Mouse (Mus musculus) intestine, embryonic 15.5 days (tissue): ENCODE measurements at regions not wholly inside any gene's neighbourhood (a gene's known extent, or its start where the extent isn't known, plus 50 kb on each side); places are given as distances from the start of the nearest gene placed in this dataset.
"Not testable (repeated sequence)": the region's sequence is repeated elsewhere in the genome, so short reads cannot be mapped to it uniquely, and the experiment has no call there.

Experiments
- ATAC-seq: fragments of 200-750 bp; cut with Nextera tagmentation; 2 replicates; pipeline ENCODE4 v1.8.0; 2017; ENCODE audit warnings: moderate TSS enrichment, moderate library complexity
- H3K27ac ChIP-seq: fragments of 300-500 bp; sonication (generic); 2 replicates; pipeline ENCODE4 v1.5.1; 2015; ENCODE audit warnings: mild to moderate bottlenecking, inconsistent platforms
- H3K27me3 ChIP-seq: fragments of 300-500 bp; sonication (generic); replicated peaks from 2 replicates; pipeline ENCODE4 v1.6.1; 2015; ENCODE audit warnings: inconsistent platforms
- H3K36me3 ChIP-seq: fragments of 300-500 bp; sonication (generic); 2 replicates; pipeline ENCODE4 v1.6.1; 2015; ENCODE audit warnings: inconsistent platforms
- H3K4me1 ChIP-seq: fragments of 300-500 bp; sonication (generic); replicated peaks from 2 replicates; pipeline ENCODE4 v1.6.1; 2015; ENCODE audit warnings: inconsistent platforms
- H3K4me2 ChIP-seq: fragments of 300-500 bp; sonication (generic); replicated peaks from 2 replicates; pipeline ENCODE4 v1.6.1; 2015; ENCODE audit warnings: mild to moderate bottlenecking, inconsistent platforms
- H3K4me3 ChIP-seq: fragments of 300-500 bp; sonication (generic); replicated peaks from 2 replicates; pipeline ENCODE4 v1.5.1; 2015; ENCODE audit warnings: inconsistent platforms
- H3K9ac ChIP-seq: fragments of 300-500 bp; sonication (generic); 2 replicates; pipeline ENCODE4 v1.6.1; 2015; ENCODE audit warnings: inconsistent platforms
- H3K9me3 ChIP-seq: fragments of 300-500 bp; sonication (generic); 2 replicates; pipeline ENCODE4 v1.6.1; 2016; ENCODE audit warnings: inconsistent platforms
- WGBS: fragments of 180-500 bp; shearing (Covaris S2); methylation state at CpG from one replicate; pipeline ENCODE4 v1.1.7; 2015; 5-methylcytosine and 5-hydroxymethylcytosine counted together

DNA sequence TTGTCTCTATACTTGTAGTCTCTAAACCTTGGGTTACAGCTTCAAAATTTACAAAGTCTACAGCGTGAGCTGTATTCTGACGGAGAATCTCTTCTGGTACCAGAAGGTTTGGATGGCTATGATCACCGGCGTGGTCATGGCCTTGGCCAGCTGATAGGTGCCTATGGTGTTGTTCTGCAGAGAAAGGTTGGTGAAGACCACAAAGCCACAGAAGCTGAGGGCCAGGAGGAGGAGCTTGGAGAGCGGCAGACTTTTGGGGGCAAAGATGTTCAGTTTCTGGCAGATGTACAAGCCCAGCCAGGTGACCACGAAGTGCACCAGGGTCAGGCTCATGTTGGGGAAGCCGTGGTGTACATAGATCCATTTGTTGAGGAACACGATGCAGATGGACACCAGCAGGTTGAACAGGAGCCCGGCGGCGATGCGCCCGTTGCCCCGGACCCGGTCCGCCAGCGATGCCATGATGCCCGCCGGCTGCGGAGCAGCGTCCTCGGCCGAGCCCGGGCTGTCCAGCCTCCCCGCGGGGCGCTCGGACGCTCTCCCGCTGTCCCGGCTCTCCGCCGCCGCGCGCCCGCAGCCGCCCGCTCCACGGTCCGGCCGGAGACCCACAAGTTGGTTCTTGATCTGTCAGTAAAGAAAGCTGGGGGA is 257.3 kb upstream of the Castor2 start:
- ATAC-seq, result peak; percentile 45; the same call in 1 of the 2 replicates
- H3K9ac ChIP-seq, H3K36me3 ChIP-seq, H3K4me1 ChIP-seq, H3K9me3 ChIP-seq, H3K4me3 ChIP-seq, H3K4me2 ChIP-seq, H3K27ac ChIP-seq, H3K27me3 ChIP-seq: not testable (repeated sequence)
- WGBS, result 51% methylated on average over 22 of the region's 42 CpGs

DNA sequence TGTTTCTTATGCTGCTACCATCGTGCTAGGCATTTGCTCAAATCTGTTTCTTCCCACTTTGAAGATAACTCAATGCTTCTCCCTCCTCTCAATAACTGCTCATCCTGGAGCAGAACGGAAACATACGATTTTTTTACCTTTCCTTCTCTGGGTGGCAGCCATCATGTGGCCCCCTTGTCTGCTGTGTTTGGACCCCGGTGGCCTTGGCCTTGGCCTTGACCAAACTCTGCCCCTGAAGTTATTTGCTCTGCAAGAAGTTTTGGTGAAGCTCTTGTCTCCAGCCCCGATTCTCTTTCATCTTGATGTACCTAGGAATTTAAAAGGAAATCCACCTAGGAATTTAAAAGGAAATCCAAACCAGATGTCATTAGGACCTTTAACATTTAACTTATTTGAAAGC is 261.2 kb upstream of the Castor2 start:
- Histone ChIP-seq H3K4me3 (no peak overlapping the region), H3K4me1 (no peaks in the 10 kb centered on the region), H3K4me2 (no peak overlapping the region), H3K36me3 (no peaks in the 10 kb centered on the region), H3K27ac (no peak overlapping the region), H3K27me3 (no peaks in the 10 kb centered on the region; the same call in 1 of the 2 replicates), H3K9ac (no peak overlapping the region), H3K9me3 (no peaks in the 10 kb centered on the region)
- 77% methylated on average over 5 of the region's 5 CpGs for WGBS
- ATAC-seq, result no peak

DNA sequence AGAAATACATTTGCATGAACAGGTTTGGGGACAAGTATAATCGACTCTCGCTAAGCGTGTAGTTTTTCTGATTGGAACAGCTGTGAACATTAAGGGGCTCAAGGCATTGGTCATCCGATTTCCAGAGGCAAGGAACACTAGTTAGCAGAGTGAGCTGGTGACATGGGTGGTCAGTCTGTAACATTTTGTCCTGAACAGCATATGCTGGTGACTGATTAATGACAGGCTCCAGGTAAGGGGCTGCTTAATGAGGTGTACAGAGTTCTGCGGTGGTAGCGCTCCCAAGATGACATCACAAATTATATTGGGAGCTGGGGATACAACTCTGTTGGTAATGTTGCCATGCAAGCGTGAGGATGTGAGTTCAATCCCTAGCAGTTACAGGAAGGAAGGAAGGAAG is 266.3 kb upstream of the Castor2 start:
- no peak for ATAC-seq
- H3K27me3 ChIP-seq, result no peaks in the 10 kb centered on the region
- H3K27ac ChIP-seq, result no peak overlapping the region
- no peaks in the 10 kb centered on the region for H3K36me3 ChIP-seq
- no peak overlapping the region for H3K4me3 ChIP-seq
- 88% methylated on average over 7 of the region's 7 CpGs for WGBS
- no peaks in the 10 kb centered on the region for H3K4me1 ChIP-seq
- no peak overlapping the region for H3K4me2 ChIP-seq
- H3K9me3 ChIP-seq, result no peaks in the 10 kb centered on the region
- H3K9ac ChIP-seq, result no peak overlapping the region

DNA sequence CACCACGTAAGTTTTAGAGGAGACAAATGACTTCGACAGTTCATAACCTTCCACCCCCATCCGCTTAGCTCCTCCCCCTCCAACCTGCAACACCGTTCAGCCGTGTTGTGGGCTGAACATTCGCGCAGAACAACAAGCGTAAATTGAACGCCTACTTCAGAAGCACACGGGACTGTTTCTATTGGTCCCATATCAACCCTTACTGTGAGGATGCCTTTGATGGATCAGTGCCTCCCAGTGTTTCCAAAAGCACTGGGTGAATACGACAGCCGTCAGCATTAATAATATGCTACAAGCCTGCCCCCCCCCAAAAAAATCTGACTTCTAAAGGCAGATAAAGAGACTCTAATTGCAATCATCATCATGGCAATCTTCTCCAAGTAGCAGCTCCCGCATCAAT is 271.3 kb upstream of the Castor2 start:
- Histone ChIP-seq H3K4me2 (no peak overlapping the region), H3K27me3 (no peaks in the 10 kb centered on the region), H3K4me1 (no peaks in the 10 kb centered on the region), H3K4me3 (no peak overlapping the region), H3K9me3 (no peaks in the 10 kb centered on the region), H3K36me3 (no peaks in the 10 kb centered on the region), H3K27ac (no peak overlapping the region), H3K9ac (no peak overlapping the region)
- 92% methylated on average over 13 of the region's 13 CpGs for WGBS
- ATAC-seq, result no peak

DNA sequence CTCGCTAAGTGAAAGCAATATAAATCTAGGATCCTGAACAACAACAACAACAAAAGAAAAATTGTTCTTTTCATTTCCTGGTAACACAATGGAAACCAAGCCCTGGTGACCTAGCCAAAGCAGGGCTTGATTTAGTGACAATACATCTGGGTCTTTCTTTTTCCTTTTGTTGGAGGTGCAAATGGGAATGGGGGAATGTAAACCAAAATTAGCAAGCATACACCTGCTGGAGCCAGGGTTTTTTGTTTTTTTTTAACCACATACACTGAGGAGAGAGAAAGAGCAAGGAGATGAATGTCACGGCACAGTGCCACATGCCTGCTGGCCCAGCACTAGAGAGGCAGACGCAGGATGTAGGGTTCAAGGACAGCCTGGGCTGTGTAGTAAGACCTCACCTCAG is 275.6 kb upstream of the Castor2 start:
- Histone ChIP-seq H3K4me2 (no peak overlapping the region), H3K27me3 (no peaks in the 10 kb centered on the region), H3K9me3 (no peaks in the 10 kb centered on the region), H3K9ac (no peak overlapping the region), H3K4me1 (no peaks in the 10 kb centered on the region), H3K27ac (no peak overlapping the region), H3K36me3 (no peaks in the 10 kb centered on the region), H3K4me3 (no peak overlapping the region)
- WGBS, result 82% methylated on average over 3 of the region's 3 CpGs
- no peak for ATAC-seq

DNA sequence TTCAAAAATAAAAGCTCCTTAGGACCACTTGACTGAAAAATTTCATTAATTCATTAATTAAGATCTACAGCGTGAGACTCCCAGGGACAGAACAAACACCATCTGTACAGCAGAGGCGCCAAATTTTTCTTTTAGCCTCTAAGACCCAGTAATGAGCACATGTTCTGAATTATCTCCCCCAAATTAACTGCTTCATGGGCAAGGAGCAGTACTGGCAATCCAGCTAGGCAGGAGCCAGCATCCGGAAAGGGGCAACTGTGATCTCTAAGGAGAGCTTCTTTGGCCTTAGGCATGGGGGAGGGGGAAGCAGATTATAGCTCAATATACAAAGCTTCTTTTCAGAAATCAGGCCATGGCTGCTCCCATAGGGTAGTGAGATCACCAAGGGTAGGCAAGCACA is 278.2 kb upstream of the Castor2 start:
- ATAC-seq, result no peak

DNA sequence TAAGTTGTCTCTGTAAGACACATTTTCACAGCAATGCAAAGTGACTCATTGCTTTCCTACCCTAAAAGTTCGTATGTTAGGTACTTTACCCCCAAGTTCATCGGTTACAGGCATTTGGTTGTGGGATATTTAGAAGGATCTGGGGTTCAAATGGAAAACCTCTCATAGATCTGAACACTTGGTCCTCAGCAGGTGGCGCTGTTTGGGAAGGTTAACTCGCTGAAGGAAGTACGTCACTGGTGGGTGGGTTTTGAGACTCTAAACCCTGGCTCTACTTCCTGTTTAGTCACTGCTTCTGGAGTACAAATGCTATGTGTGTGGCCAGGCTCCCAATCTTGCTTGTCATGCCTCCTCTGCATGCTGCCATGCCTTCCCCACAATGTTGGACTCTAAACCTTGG is 284.0 kb upstream of the Castor2 start:
- H3K36me3 ChIP-seq, result no peaks in the 10 kb centered on the region
- no peaks in the 10 kb centered on the region for H3K4me1 ChIP-seq
- no peak overlapping the region for H3K27ac ChIP-seq
- no peaks in the 10 kb centered on the region for H3K27me3 ChIP-seq
- ATAC-seq, result no peak
- H3K4me2 ChIP-seq, result no peak overlapping the region
- H3K9me3 ChIP-seq, result no peaks in the 10 kb centered on the region
- H3K9ac ChIP-seq, result no peak overlapping the region
- no peak overlapping the region for H3K4me3 ChIP-seq
- 76% methylated on average over 5 of the region's 5 CpGs for WGBS

More for the DNA sequence above, 278.2 kb upstream of the Castor2 start:
- H3K27ac ChIP-seq, result no peak overlapping the region
- 73% methylated on average over 3 of the region's 3 CpGs for WGBS
- H3K9me3 ChIP-seq, result no peaks in the 10 kb centered on the region
- no peak overlapping the region for H3K9ac ChIP-seq
- H3K27me3 ChIP-seq, result no peaks in the 10 kb centered on the region
- no peaks in the 10 kb centered on the region for H3K4me1 ChIP-seq
- no peak overlapping the region for H3K4me2 ChIP-seq
- no peaks in the 10 kb centered on the region for H3K36me3 ChIP-seq
- no peak overlapping the region for H3K4me3 ChIP-seq

DNA sequence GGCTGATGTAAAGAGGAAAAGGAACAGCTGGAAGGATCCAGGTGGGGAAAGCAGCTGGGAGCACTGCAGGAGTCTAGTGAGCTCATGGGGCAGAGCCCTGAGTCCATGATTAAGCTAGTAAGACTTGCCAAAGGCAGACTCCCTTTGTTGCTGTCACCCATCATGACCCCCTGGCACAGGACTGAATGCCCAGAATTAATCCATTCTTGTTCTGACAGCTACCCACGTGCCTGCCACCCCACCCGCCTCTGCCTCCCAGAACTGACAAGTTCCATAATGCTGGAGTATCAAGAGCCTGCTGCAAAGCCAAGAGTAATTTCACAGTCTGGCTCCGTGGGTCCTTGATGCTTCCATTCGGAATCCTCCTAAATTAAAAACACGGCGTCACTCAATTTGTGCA is 285.1 kb upstream of the Castor2 start:
- WGBS, result 70% methylated on average over 6 of the region's 6 CpGs
- Histone ChIP-seq H3K4me1 (no peaks in the 10 kb centered on the region), H3K27ac (no peak overlapping the region), H3K4me2 (no peak overlapping the region), H3K27me3 (no peaks in the 10 kb centered on the region), H3K9ac (no peak overlapping the region), H3K9me3 (no peaks in the 10 kb centered on the region), H3K4me3 (no peak overlapping the region), H3K36me3 (no peaks in the 10 kb centered on the region)
- no peak for ATAC-seq

DNA sequence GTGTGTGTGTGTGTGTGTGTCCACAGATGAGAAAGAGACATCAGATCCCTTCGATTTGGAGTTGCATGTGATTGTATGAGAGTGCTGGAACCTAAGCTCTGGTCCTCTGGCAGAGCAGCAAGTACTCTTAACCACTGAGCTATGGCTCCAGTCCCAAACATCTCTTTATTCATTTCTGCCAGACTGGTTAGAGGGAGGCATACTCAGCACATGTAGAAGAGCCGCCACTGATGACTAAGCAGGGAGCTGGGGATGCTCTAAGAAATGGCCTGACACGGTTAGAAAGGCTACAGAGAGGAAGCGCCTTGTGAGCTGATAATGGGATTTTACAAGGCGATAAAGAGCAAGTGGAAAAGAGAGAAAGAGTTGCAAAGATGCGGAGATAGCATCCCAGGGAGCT is 287.3 kb upstream of the Castor2 start:
- Histone ChIP-seq H3K9ac (no peak overlapping the region), H3K36me3 (no peaks in the 10 kb centered on the region), H3K4me2 (no peak overlapping the region), H3K4me1 (no peaks in the 10 kb centered on the region), H3K27ac (no peak overlapping the region), H3K27me3 (no peaks in the 10 kb centered on the region), H3K4me3 (no peak overlapping the region), H3K9me3 (no peaks in the 10 kb centered on the region)
- ATAC-seq, result no peak
- WGBS, result 58% methylated on average over 6 of the region's 6 CpGs

DNA sequence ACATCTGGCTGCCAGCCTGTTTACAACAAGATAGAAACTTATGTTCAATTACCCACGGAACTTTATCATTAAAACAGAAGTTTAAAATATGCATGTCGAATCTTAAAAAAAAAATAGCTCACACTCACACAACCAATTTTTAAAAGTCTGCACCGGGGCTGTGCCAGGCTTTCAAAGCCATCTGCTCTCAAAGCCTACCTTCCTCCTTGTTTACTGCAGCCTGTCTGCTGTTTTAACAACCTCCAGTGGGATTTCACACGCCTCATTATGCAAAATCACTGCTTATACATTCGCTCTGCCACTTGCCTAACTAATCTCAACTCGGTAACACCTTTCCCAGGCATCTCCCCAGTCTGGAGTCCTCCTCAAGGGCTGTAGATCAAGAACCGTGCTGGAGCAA is 292.6 kb upstream of the Castor2 start:
- H3K9ac ChIP-seq, result no peak overlapping the region
- H3K4me2 ChIP-seq, result no peak overlapping the region
- no peaks in the 10 kb centered on the region for H3K4me1 ChIP-seq
- H3K4me3 ChIP-seq, result no peak overlapping the region
- 40% methylated on average over 7 of the region's 7 CpGs for WGBS
- H3K9me3 ChIP-seq, result no peaks in the 10 kb centered on the region
- H3K36me3 ChIP-seq, result no peaks in the 10 kb centered on the region
- no peak overlapping the region for H3K27ac ChIP-seq
- H3K27me3 ChIP-seq, result no peaks in the 10 kb centered on the region
- no peak for ATAC-seq

DNA sequence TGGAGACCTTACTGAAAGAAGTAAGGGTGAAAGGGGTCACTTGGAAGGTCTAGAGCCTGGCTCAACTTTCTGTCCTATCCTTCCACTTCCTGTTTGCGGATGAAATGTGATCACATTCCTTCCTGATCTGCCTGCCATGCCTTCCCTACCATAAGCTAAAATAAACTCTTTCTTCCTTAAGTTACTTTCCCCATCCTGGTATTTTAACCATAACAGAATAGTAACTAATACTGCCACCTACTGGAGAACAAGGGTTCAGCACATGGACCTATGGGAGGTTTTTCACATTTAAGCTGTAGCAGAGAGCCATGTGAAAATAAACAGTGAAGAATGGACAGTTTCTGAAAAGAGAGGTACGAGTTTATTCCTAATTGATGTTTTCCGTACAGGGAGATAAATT is 297.5 kb upstream of the Castor2 start:
- H3K9me3 ChIP-seq, result no peaks in the 10 kb centered on the region
- no peaks in the 10 kb centered on the region for H3K36me3 ChIP-seq
- H3K9ac ChIP-seq, result no peak overlapping the region
- H3K4me2 ChIP-seq, result no peak overlapping the region
- no peak overlapping the region for H3K27ac ChIP-seq
- no peaks in the 10 kb centered on the region for H3K27me3 ChIP-seq
- H3K4me1 ChIP-seq, result no peaks in the 10 kb centered on the region
- no peak for ATAC-seq
- 79% methylated on average over 3 of the region's 3 CpGs for WGBS
- no peak overlapping the region for H3K4me3 ChIP-seq

DNA sequence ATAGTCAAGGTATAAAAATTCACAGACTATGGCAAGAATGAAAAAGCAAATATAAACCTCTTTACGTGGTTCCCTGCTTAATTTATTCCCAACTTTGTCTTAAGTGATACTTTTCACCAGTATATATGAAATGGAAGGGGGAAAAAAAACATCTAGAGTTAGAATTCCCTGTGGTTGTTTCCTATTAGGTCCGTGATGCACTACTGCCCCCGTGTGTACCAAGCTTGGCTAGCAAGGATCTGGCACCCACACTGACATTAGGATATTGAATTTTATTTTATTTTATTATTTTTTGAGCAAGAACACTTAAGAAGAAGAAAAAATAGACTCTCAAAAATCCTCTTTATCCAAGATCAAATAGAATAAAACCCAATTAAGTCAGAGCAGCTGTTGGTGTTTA is 303.9 kb upstream of the Castor2 start:
- no peaks in the 10 kb centered on the region for H3K27me3 ChIP-seq
- no peak overlapping the region for H3K4me2 ChIP-seq
- H3K4me3 ChIP-seq, result no peak overlapping the region
- H3K4me1 ChIP-seq, result no peaks in the 10 kb centered on the region
- no peak overlapping the region for H3K27ac ChIP-seq
- H3K36me3 ChIP-seq, result no peaks in the 10 kb centered on the region
- H3K9me3 ChIP-seq, result no peaks in the 10 kb centered on the region
- no peak for ATAC-seq
- no peak overlapping the region for H3K9ac ChIP-seq
- 39% methylated on average over 3 of the region's 3 CpGs for WGBS

DNA sequence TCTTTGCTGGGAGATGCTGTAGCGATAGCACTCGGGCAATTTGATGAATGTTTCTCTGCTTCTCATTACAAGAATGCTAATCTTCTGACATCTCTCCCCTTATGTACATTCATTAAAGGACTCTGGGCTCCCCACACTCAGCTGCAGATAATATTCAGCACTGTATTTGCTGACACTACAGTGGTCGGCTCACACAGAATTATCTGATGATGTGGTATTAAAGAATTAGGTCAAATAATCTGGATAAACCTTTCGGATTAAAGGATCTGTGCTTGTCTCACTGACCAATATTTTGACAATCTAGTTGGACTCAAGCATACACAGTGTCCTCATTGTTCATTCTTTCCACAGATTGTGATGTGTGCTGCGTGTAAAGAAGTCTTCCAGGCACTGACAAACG is 308.8 kb upstream of the Castor2 start:
- H3K4me2 ChIP-seq, result no peak overlapping the region
- no peak overlapping the region for H3K27ac ChIP-seq
- no peak overlapping the region for H3K4me3 ChIP-seq
- no peak for ATAC-seq
- WGBS, result 58% methylated on average over 6 of the region's 6 CpGs
- H3K36me3 ChIP-seq, result no peaks in the 10 kb centered on the region
- H3K27me3 ChIP-seq, result no peaks in the 10 kb centered on the region
- H3K4me1 ChIP-seq, result no peaks in the 10 kb centered on the region
- no peaks in the 10 kb centered on the region for H3K9me3 ChIP-seq
- H3K9ac ChIP-seq, result no peak overlapping the region
